Mouse (Mus musculus) kidney, adult 8-10 months (tissue): Measurements from ENCODE around the gene Clec4e.
"Not testable (repeated sequence)": the region's sequence is repeated elsewhere in the genome, so short reads cannot be mapped to it uniquely, and the experiment has no call there.

Source experiments
- DNase-seq, 2 experiments: peaks; one replicate each; pipeline ENCODE4 v3.0.0; 2022

Gene Clec4e

DNA sequence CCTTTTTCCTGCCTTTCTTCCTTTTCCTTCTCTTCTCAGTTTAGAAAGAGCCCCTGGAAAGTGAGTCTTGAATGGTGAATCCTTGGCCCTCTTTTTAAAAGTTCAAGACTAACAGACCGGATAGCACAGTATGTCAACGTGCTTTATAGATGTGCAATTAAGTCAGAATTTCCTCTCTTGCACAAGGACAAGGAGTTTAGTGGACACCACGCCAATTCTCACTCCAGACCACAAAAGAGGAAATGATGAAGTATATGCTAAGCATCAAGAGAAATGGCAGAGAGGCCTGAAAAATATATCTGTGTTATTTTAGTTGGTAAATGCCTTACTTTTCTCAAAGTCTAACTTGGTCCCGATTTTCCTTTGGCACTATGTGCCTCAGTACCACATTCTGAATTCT is at the start of gene Clec4e:
Clec4e (minus strand) TSS at position 118 of the 400 bp plus-strand sequence.
- no peak for DNase-seq

DNA sequence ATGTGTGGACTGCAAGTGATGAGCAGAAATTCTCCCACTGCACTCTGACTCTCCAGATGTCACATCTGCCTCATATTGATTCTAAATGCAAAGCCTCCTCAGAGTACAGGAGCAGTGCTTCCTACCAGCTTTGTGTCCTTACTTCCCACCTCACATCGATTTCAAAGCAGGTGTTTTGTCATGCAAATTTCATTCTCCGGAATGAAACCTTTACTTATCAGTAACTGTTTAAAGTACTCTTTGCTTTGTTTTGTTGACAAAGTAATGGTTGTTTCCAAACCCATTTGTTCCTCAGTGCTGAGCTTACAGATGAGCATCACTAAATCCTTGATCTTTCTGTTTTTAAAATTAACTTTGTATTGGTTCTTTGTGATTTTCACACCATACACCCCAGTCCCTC is 42.8 kb upstream of the Clec4e start:
- no peak for DNase-seq

DNA sequence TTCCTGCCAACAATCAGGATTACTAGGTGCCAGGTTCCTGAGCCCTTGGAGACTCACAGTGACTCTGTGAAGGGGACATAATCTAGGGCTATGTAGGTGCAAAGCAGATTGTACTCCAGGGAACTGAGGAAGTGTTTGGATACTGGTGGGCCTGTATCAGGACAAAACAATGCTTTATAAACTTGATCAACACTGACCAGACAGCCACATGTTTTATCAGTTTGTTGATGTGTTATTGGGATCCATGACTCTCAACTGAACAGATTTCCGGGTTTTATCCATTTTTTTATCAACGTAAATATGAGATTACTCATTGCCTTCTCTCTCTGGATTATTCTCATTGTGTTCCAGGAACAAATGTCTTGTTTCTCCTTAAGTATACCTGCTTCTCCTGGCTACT is 18.4 kb upstream of the Clec4e start, which contains the start of gene Vmn2r19:
Vmn2r19 (plus strand) TSS at position 301 of the 400 bp plus-strand sequence.
- DNase-seq, result no peak

DNA sequence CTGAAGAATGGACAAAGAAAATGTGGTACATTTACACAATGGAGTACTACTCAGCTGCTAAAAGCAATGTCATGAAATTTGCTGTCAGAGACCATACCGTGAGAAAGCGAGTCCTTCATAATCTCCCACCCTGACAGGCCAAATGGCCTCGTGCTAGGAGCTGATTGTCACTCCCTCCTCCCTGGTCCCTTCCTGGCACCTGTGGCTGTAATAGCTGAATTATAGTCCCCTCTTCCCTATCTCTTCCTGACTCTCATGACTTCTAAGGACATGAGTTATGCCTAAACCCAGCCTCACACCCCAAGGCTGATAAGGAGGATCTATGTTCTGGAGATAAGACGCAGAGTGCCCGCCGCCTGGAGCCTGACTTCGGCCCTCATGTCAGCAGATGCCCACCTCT is 16.6 kb upstream of the Clec4e start:
- not testable (repeated sequence) for DNase-seq

DNA sequence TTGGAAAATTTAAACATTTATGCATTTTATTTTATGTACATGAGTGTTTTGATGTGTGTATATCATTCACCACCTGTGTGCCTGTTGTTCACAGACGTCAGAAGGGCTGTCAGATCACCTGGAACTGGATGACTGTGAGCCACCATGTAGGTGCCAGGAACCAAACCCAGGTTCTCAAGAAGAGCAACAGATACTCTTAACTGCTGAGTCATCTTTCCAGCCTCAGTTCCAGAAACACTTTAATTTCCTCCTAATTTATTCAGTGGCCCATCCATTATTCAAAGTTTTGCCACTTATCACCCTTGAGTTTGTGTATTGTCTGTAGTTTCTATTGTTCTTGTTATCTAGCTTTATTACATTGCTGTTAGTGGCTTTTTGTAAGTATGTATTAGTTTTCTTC is 7.0 kb upstream of the Clec4e start:
- DNase-seq, result no peak

DNA sequence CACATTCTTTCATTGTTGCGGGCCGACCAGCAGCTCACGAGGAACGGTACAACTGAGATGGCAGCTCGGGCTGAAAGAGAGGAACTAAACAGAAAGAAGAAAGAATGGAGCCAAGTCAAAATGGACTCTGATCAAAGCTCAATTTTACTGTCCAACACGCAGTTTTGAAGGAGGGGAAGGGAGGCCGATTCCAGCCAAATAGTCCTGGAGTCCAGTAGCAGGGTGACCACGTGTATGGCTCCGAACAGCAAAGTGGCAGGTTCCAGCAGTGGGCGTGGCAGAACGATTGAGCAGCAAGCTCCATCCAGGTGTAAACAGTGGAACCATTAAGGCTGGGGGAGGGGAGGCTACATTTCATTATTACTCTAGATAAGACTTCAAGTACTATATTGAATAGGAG is 3.8 kb upstream of the Clec4e start:
- DNase-seq, result not testable (repeated sequence)

DNA sequence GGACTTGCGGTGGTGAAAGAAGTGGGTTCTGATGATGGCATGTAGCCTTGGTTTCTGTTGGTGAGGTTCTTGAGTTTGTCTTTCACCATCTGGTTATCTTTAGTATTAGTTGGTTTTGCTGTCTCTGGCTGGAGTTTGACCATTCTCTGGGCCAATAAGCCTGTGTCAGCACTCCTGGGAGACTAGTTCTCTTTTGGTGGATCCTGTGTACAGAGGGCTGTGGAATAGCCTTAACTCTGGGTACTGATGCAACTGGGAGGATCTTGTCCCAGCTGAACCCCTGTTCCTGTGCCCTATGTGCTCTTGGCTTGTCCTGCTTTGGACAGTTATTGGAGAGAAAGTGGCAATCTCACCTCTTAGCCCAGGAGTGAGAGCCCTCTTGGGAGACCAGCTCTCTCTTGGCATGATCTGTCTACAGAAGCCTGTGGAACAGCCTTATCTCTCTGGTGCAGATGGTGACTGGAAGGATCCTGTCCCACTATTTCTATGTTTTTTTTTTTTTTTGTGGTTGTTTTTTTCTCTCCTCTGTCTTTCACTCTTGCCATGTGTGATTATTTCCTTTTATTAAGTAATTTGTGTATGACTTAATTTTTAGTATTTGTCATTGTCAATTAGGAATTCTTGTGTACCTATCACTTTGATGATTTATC is 3.2 kb upstream of the Clec4e start:
- DNase-seq, result no peak

DNA sequence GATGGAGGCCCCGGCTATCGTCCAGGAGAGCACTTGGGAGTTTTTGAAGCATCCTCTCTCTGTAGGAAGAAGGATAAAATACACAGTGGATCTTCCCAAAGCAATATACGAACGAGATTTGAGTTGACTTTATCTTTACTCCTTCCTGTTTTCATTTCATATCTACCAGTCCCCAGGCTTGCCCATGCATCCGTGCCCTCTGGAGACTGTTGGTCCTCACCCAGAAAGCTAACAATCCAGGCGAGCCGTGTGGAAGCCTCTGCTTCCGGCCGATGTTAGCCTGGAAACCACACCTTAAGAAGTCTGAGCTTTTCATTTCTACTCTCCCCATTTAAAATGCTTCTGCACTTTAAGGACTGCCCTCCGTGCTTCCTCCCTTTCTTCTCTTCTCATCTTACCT is 739 bp downstream of the Clec4e start:
- DNase-seq, result no peak

DNA sequence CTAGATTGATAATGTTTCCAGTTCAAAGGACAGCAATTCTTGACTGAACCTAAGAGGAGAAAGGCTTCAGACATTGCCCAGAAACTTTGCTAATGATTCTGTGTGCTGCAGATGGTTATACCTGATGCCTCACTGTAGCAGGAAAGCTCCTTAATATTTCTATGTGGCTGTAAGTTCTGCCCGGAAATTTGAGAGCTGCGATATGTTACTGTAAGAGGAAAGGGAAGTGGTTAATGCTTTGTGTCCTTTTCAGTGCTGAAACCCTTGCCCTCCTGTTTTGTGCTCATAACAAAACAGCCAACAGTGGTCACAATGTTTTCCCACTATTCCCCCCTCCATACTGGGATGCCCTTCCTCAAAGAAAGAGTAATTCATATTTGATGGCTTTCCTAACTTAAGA is 3.4 kb downstream of the Clec4e start:
- no peak for DNase-seq

DNA sequence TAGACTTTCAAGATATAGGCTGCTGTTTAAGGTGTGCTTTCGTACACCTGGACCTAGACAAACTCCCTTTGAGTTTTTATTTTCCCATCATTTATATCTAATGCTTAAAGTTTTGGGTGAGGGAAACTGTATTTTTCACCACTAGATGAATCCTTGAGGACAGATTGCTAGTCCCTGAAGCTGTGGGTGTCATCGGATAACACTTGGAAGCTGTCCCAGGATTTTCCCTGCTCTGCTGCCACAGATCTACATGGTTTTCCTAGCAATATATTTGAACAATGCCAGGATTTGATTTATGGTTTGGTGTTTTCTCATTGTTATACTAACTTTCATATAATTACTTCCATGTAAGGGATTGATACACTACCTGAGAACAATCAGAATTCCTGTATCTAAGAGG is 10.2 kb downstream of the Clec4e start:
- DNase-seq, result no peak

DNA sequence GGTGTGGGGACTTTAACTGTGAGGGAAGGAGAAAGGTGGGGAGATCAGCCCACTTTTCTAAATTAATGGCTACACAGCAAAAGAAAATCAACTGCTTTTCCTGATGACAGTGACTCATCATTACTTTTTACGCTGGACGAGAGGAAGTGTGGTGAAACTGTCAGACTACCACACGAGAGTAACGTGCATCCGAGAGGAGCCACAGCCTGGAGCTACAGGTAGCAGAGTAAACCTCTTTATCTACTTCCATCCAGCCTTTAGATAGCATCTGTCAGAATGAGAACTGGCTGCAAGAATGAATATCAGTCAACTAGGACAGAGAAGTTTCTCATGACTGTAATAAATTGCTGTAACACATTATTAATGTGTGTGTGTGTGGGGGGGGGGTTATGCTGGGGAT is 22.7 kb downstream of the Clec4e start:
- DNase-seq, result no peak

DNA sequence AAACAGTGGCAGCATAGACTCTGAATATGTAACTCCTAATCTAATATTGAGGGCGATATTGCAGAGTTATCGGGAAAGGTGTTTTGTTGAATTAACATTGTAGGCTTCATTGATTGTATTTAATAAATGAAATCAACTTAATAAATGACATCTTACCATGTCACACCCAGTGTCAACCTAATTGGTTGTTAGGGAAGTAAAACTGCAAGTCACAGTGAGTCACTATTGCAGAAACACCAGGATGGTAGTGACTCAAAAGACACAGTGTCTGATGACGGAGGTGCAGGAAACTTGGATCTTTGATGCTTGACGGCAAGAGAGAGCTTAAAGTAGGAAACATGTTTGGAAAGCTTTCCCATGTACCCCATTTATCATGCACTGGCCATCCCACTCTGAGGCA is 23.9 kb downstream of the Clec4e start:
- no peak for DNase-seq

DNA sequence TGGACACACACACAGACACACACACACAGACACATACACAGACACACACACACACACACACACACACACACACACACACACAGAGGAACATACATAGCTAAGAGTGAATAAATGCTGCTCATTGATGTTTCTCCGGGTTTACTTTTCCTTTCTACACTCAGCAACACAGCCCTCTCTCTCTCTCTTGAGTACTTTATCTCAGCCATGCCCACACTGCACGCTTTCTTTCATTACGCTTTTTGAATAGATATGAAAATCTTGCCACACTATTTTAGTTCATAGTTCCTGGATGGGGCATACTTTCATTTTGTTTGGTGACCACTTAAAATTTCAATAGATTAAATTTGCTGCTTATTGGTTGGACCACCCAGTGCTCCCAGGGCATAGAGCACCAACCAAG is 25.5 kb downstream of the Clec4e start:
- DNase-seq, result no peak

DNA sequence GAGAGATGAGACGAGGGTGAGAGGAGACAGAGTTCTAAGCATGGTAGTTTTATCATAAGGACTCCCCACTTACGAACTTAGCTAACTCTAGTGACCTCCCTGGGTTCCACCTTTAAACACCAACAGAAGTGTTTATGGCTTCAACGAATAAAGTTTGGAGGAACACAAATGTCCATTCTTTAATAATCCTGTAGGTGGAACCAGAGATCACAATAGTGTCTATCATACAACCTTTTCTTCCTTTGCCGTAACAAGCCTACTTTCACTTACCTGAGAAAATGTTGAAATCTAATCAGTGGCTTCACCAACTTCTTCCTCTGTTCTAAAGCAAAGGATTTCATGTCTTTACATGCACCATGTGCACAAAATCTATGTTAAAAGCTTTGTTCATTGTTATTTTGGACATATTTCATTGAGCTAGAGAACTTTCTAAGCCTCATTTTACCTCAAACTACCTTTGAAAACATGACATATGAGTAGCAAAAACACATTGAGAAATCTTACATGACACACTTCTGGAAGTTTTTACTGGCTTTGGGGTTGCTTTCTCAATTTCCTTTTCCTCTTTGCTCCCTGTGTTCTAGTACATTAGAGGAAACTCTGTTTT is 28.0 kb downstream of the Clec4e start, which contains the start of gene Clec4d:
Clec4d (plus strand) TSS at position 557 of the 607 bp plus-strand sequence.
- no peak for DNase-seq

DNA sequence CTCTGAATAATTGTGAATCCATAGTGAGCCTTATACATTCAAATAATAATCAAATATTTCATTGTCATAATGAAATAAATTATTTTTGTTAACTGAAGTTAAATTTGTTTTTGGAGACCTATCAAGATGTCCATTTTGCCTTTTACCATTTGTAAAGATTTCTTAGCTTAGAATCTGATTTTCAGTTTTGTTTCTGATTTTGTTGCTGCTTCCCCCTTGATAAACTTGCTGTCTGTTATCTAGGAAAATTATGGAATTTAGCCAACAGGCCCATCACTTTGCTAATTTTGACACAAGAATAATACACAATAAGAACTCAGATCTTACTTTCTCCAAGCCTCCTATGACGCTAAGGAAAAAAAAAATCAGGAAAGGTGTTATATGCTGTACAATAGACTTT is 28.8 kb downstream of the Clec4e start:
- DNase-seq, result no peak

DNA sequence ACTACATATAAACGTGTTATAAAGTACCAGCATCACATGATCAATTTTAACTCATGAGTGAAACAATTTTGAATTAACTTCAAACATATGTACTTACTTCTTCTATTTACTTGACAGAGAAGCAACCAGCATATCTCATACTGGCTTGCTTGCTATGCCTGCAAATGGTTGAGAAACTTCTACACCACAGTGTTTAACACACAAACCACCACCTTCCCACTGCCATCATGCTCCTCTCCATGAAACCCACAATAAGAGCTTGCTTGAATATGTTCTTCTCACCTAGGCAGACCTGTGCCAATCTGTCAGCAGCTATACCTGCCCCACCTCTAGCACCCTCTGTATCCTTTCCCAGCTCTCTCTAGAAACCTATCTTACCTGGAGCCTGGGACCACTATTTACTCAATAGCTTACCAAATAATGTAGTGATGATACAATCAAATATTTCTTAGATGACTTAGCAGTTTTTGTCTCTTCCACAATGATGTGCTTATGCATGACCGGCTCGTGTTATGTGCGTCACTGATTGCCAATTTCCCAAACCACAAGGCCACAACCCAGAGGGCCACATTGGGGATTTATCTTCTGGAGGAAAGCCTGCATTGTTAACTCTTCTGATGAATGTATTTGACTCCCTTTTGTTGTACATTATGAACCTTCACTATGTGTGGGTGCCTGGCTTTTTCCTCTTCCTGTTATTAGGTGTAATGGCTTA is 29.6 kb downstream of the Clec4e start:
- no peak for DNase-seq

DNA sequence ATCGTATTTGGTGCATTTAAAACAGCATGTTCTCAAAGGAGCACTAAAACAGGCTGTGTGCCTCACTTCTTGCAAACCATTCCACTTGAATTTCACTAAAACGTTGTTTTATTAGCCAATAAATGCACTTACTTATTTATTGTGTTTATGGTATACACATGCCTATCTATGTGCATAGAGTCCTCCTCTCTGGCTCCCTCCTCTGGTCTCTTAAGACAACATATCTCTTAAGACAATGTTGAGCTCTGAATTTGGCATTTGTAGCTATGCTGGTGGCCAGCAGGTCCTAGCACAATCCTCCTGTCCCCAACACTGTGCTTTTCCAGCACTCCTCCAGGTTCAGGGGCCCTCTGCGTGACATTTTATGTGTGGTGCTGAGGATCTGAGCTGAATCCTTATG is 30.7 kb downstream of the Clec4e start:
- no peak for DNase-seq

DNA sequence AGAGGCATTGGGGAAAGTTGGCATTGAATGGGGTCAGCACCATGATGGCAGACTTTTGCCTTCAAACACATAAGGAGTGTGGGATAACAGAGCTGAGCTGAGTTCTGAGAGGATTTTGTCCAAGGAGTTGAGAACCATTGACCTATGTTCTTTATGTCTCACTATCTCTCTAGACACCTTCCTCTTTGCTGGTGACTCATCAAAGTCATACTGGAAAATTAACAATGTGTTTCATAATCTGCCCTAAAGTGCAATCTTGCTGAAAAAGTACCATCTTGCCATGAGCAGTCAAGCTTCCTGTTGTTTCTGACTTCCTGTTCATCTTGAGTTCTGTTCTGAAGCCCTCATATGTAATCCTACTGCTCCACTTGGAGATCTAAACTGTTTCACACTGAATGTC is 36.9 kb downstream of the Clec4e start:
- DNase-seq, result no peak

DNA sequence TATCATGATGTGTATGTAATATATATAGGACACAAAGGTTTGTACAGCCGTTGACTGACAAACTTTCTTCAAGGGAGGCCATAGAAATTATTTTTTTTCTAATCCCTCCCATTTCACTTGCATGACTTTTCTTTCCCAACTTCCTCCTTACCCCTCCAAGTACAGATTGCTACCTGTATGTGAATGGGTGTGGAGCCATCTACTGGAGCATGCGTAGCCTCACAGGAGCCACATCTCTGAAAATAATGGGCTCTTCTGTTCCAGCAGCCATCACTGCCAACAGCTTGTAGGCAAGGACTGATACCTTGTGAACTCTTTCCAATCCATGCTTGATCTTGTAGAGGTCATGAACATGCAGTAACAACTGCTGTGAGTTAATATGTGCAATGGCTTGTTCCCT is 40.8 kb downstream of the Clec4e start:
- not testable (repeated sequence) for DNase-seq

DNA sequence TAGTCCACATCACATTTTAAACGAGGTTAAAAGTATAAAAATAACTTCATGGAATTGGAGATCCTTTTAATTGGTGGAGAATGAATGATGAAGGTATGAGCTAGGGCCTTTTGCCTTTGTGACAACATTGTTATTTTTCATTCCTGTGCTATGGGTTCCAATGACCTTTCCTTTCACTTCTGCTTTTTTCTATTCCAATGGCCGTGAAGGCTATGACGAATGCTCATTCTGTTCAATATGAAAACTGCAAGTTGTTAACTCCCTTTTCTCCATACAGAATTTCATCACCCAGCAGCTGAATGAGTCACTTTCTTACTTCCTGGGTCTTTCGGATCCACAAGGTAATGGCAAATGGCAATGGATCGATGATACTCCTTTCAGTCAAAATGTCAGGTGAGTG is 45.5 kb downstream of the Clec4e start:
- DNase-seq, result no peak

DNA sequence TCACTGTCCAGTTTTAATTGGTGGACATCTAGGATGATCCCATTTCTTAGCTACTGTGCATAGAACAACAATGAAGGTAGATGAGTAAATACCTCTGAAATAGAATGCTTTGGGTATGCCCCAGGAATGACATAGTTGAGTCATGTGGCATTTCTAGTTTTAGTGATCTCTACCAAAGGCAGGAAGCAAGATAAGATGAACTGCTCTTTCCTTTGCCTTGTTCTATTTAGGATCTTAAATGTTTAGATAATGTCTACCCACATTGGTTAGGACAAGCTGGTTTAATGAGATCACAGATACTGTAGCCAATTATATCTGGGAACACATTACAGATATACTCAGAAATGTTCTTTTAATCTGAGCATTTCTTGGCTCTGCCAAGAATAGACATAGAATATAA is 52.1 kb downstream of the Clec4e start:
- no peak for DNase-seq
